Mouse (Mus musculus) G1E (cell line): Measurements from ENCODE around the gene Kcns3. TPM values are rescaled to one million over a fixed set of nuclear protein-coding genes. Genes with fewer than 3 reads are reported as not detected.
A peak's percentile ranks its signal among the peaks of the same experiment; 100 is the strongest.

ENCODE experiments used
- ATAC-seq: 2 replicates; pipeline ENCODE4 v1.8.0; 2016; ENCODE audit warnings: mild to moderate bottlenecking; ENCODE audit not compliant: insufficient number of reproducible peaks, poor library complexity, low FRiP score, severe bottlenecking; ENCODE audit errors: extremely low read depth
- DNase-seq: peaks from one replicate; pipeline ENCODE4 v3.0.0; 2012; ENCODE audit warnings: low spot score
- H3K27me3 ChIP-seq: 2 replicates; pipeline ENCODE4 v1.6.1; 2012; ENCODE audit warnings: mild to moderate bottlenecking, low read length, inconsistent platforms; ENCODE audit not compliant: insufficient read depth
- H3K36me3 ChIP-seq: replicated peaks from 2 replicates; pipeline ENCODE3; 2012; ENCODE audit warnings: mild to moderate bottlenecking, inconsistent platforms
- H3K4me1 ChIP-seq: 2 replicates; pipeline ENCODE4 v1.6.1; 2012; ENCODE audit warnings: low read depth, low read length, inconsistent platforms, mixed read lengths; ENCODE audit not compliant: insufficient read depth
- H3K4me3 ChIP-seq: 2 replicates; pipeline ENCODE4 v1.5.1; 2012; ENCODE audit warnings: low read depth, mild to moderate bottlenecking, inconsistent platforms, low read length, moderate library complexity, mixed read lengths
- H3K9me3 ChIP-seq: replicated peaks from 2 replicates; pipeline ENCODE4 v1.6.1; 2012; ENCODE audit warnings: inconsistent platforms
- CTCF ChIP-seq: IDR thresholded peaks from 2 replicates; pipeline ENCODE4 v1.5.1; 2012; ENCODE audit warnings: low read depth, low read length, inconsistent platforms, mixed read lengths
- GATA1 ChIP-seq: IDR thresholded peaks from 2 replicates; pipeline ENCODE4 v1.6.1; 2012; ENCODE audit warnings: borderline replicate concordance, low read length, inconsistent platforms, mixed read lengths
- GATA2 ChIP-seq: IDR thresholded peaks from 2 replicates; pipeline ENCODE4 v1.6.1; 2012; ENCODE audit warnings: low read depth, low read length, inconsistent platforms, borderline replicate concordance
- POLR2AphosphoS5 ChIP-seq: IDR thresholded peaks from 2 replicates; pipeline ENCODE4 v1.6.1; 2012; ENCODE audit warnings: low read depth, low read length, inconsistent platforms; ENCODE audit not compliant: insufficient replicate concordance
- TAL1 ChIP-seq: conservative IDR thresholded peaks from 2 replicates; pipeline ENCODE4 v1.6.1; 2012; ENCODE audit warnings: low read depth, low read length, inconsistent platforms, mixed read lengths
- polyA plus RNA-seq: library from polyadenylated mRNA; stranded (reverse); fragments of >175 nt; gene quantifications from 2 replicates; pipeline ENCODE4 v1.2.3, GENCODE M21; 2012
- total RNA-seq, 2 experiments: library from RNA; stranded (forward) in 1 of 2; stranded (reverse) in 1 of 2; fragments of 200-1000 nt in 1 of 2; fragments of >200 nt in 1 of 2; fragmentation: Nextera tagmentation in 1 of 2; gene quantifications; 2 replicates each; pipeline ENCODE4 v1.2.3; 2014 to 2017

Kcns3 gene
- total and polyA plus RNA-seq, 3 experiments = 0.07 to 0.11 TPM; not detected in 1

DNA sequence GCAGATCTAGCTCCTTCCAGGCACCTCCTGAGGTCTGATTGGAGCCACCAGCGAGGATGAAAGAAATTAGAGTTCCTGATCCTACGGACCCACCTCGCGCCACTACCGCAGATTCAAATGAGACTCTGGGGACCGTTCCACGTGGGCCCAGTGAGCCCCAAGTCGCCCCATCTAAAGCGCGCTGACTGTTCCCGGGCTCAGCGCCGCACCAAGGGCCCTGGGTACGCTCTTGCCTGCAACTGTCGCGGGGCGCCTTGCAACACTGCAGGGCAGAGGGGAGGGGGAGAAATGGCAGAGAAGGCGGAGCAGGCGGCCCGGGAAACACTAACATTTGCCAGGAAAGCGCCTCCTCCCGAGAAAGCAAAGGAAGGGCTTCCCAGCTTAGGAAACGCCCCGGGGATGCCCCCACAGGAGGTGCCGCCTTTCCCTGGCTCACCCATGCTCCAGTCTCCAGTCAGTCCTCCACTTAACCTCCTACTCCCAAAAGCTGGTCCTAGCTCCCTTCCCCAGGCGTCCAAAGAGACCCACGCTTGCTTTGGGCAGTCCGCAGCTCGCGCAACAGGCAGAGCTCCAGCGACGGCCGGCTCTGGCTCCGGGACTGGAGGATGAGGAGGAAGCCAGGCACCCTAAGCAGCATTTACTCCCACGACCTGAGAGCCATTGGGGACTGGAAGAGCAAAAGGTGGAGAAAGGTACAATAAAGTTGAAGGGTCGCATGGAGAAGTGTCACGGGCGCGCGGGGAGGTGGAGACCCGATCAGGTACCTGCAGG is 1.2 kb downstream of the Kcns3 start:
- H3K27me3 ChIP-seq = peaks cover 36% of the 10 kb centered on the region
- ATAC-seq = no peak
- TF ChIP-seq POLR2AphosphoS5 (no peak), GATA2 (no peak), CTCF (no peak)

DNA sequence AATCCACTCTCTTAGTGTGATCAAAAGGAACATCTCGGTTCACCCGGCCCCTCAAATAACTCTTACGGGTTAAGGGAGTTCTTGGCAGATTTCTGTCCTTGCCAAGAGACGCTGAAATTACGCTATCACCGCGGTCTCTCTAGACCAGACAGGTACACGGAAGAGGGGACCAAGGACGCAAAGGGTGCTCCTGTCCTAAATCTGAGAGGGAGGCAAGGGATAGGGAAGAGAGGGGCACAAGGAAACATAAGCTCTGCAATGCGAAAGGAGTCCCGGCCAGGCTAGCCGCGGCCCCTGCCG is 1.8 kb downstream of the Kcns3 start:
- TF ChIP-seq TAL1 (no peak), CTCF (no peak)
- Histone ChIP-seq H3K9me3 (no peaks in the 10 kb centered on the region), H3K4me1 (peaks cover 15% of the 10 kb centered on the region), H3K27me3 (peaks cover 36% of the 10 kb centered on the region), H3K4me3 (peak overlapping the region; percentile 9; the same call in 1 of the 2 replicates), H3K36me3 (no peaks in the 10 kb centered on the region)
- ATAC-seq = no peak
- DNase-seq = no peak

More for the DNA sequence above, 1.2 kb downstream of the Kcns3 start:
- Histone ChIP-seq H3K36me3 (no peaks in the 10 kb centered on the region), H3K9me3 (no peaks in the 10 kb centered on the region), H3K4me3 (peak overlapping the region; percentile 61; the same call in 1 of the 2 replicates), H3K4me1 (peaks cover 15% of the 10 kb centered on the region)
- no peak for DNase-seq

DNA sequence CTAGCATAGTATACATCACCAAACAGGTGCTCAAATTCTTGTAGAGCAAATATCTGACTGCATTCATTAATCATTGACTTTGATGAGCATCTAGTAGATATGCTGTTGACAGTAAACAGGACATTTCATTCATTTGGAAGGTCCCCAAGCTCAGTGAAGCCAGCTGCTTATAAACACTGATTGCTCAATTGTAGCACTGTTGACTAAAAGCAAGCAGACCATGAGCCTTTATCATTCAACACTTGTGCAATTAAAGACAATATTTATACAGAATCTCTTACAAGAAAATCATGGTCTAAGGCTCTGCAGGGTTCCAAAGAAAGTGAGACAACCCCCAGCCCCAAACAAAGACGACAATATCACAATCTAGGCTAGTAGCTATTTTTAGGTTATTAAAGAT is 6.0 kb downstream of the Kcns3 start:
- TF ChIP-seq POLR2AphosphoS5 = no peak
- no peak for TF ChIP-seq GATA1
- TF ChIP-seq TAL1 = no peak
- no peak for TF ChIP-seq CTCF
- no peak for TF ChIP-seq GATA2
- H3K4me3 ChIP-seq = no peak overlapping the region
- H3K9me3 ChIP-seq = no peaks in the 10 kb centered on the region
- no peaks in the 10 kb centered on the region for H3K36me3 ChIP-seq
- ATAC-seq = no peak
- H3K4me1 ChIP-seq = peaks cover 8% of the 10 kb centered on the region
- H3K27me3 ChIP-seq = peaks cover 17% of the 10 kb centered on the region
- no peak for DNase-seq

DNA sequence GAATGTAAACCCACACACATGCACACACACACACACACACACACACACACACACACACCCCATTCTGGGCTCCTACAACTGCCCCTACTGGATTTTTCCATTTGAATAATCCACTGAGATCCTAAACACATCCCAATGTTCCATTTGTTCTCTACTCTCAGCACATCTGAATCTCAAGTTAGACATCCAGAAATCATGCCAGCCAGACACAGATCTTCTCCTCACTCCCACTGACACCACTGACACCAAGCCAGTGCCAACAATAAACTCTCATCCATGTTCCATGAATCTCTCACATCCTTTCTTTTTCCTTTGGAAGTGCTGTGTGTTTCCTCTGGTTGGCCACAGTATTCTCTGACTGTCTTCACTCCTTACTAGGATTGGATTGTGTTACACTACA is 18.4 kb downstream of the Kcns3 start:
- H3K27me3 ChIP-seq = no peaks in the 10 kb centered on the region
- peaks cover 9% of the 10 kb centered on the region; the same call in 1 of the 2 replicates for H3K4me1 ChIP-seq
- ATAC-seq (no peak), DNase-seq (no peak)
- no peak overlapping the region for H3K4me3 ChIP-seq
- no peaks in the 10 kb centered on the region for H3K36me3 ChIP-seq
- no peaks in the 10 kb centered on the region for H3K9me3 ChIP-seq
- TF ChIP-seq GATA1 (no peak), POLR2AphosphoS5 (no peak), CTCF (no peak), TAL1 (no peak)

DNA sequence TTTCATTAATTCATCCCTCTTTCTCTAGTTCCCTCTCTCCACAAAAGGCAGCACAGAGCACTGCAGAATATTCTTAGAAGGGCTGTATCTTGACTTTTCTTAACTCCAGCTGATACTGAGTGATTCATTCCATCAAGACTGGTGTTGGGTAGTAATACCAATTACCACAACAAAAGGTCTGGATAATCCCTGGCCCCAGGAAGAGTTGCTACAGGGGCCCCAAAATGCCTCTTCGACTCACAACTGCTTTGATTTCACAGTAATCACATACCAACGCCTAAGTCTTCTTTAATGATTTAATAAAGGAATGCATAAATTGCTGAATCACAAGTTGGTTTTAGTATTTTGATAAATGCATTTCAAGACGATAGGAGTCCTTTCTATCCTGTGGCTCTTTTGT is 21.7 kb downstream of the Kcns3 start:
- Histone ChIP-seq H3K4me1 (peaks cover 34% of the 10 kb centered on the region), H3K9me3 (no peaks in the 10 kb centered on the region), H3K36me3 (no peaks in the 10 kb centered on the region), H3K27me3 (no peaks in the 10 kb centered on the region), H3K4me3 (no peak overlapping the region)
- ATAC-seq (no peak), DNase-seq (no peak)
- TF ChIP-seq TAL1 = no peak
- no peak for TF ChIP-seq GATA1
- TF ChIP-seq GATA2 = no peak
- no peak for TF ChIP-seq POLR2AphosphoS5
- no peak for TF ChIP-seq CTCF

DNA sequence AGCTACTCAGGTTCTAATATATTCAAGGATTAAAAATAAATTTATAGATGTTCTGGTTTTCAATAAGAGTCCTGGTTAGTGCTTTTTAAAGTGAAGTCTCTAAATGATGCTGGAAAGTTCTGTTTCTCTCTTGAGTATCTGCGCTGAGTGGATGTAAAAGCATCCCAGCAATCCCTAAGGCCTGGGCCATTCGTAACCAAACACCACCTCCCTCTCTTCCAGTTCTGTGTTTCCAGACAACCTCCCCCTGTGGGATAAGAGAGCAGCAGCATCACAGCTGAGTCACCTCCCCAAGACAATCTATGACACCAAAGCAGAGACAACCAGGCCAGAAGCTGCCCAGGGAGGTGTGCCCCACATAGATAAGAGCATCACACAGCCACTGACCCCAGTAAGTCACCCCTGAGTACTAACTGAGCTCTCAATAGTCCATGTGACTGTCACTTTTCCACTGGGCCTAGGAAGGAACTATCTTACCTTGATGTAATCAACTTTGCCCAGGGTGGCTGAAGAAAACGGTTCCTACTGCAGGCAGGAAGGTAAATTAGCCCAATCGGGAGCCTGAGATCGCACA is 24.6 kb downstream of the Kcns3 start:
- ATAC-seq = peak; percentile 94
- Histone ChIP-seq H3K36me3 (no peaks in the 10 kb centered on the region), H3K27me3 (no peaks in the 10 kb centered on the region), H3K9me3 (no peaks in the 10 kb centered on the region), H3K4me3 (no peak overlapping the region), H3K4me1 (peaks cover 34% of the 10 kb centered on the region)
- peak; percentile 16 for DNase-seq
- TF ChIP-seq POLR2AphosphoS5 = no peak
- peak; percentile 71 for TF ChIP-seq TAL1

DNA sequence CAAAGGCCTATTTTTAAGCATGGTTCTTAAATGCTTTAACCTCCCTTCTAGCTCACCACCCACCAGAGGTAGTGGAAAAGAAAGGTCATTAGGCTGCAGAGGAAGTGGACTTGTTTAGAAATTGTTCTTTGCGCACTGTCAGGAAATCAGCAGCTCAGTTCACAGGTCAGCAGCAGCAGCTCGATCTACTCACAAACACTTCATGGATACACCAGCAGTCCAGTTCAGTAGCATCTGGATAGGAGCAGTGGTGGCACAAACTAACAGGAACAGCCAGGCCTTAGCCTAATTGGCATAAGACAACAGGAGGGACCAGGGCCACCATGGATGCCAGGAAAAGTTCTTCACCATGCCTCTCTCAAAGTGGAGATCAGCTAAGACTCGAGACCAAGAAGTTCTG is 49.3 kb downstream of the Kcns3 start:
- Histone ChIP-seq H3K4me3 (no peak overlapping the region), H3K36me3 (no peaks in the 10 kb centered on the region), H3K4me1 (peaks cover 14% of the 10 kb centered on the region), H3K9me3 (no peaks in the 10 kb centered on the region), H3K27me3 (no peaks in the 10 kb centered on the region)
- DNase-seq (no peak), ATAC-seq (no peak)
- TF ChIP-seq POLR2AphosphoS5 (no peak), GATA2 (no peak), CTCF (no peak)
